Mouse (Mus musculus) layer of hippocampus, adult 9-10 months (tissue): ENCODE results near the gene Gfpt1.
"Not testable (repeated sequence)": the region's sequence is repeated elsewhere in the genome, so short reads cannot be mapped to it uniquely, and the experiment has no call there.

Experiments used
- DNase-seq: peaks from one replicate; pipeline ENCODE4 v3.0.0; 2022; ENCODE audit warnings: low spot score

Gene Gfpt1

DNA sequence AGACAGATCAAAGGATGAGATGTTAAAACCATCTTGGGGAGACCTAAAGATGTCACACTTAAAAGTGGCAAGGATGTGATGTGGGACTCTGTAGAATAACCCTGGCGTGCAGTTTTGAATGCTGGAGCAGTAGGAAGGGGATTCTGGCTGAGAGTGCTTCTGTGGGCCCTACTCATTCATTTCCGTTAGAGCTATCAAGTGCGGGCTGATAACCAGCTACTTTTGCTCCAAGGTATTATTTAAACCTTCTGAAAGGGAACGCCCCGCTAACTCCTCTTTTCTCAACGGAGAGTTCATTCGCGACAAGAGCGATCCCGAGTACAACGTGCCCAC, 676 bp upstream of the Gfpt1 start:
- no peak for DNase-seq

DNA sequence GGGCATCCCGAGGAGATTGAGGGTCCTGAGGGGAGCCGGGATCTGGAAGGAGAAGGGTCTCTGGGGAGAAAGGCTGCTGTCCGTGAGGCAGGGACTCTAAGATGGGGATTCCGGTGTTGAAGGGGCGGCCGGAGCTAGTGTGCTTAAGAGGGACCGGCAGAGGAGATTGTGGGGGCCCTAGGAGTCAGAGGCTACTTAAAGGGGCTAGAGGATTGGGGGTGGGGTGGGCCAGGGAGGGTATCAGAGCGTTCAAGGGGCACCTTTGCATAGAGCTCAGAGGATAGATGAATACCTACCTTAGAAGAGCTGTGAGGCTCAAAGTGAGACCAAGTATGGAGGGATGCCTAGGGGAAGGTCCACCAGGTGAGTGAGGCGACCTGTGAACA, 478 bp downstream of the Gfpt1 start:
- no peak for DNase-seq

DNA sequence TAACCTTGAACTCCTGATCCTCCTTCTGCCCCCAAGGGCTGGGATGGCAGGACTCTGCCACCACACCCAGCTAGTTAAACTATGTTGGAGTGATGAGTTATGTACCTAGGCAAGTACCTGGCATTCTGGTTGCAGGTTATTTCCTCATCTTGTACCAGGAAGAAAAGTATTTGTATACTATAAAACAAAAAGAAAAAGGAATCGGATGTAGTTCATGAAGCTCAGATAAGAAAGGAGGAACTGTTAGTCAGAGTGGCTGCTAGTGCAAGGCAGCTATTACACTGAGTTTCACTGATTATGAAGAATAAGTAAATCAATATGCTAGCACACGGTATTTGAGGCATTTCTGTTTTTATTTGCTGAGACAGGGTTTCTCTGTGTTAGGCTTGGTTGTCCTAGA, 2.2 kb downstream of the Gfpt1 start:
- DNase-seq = no peak

DNA sequence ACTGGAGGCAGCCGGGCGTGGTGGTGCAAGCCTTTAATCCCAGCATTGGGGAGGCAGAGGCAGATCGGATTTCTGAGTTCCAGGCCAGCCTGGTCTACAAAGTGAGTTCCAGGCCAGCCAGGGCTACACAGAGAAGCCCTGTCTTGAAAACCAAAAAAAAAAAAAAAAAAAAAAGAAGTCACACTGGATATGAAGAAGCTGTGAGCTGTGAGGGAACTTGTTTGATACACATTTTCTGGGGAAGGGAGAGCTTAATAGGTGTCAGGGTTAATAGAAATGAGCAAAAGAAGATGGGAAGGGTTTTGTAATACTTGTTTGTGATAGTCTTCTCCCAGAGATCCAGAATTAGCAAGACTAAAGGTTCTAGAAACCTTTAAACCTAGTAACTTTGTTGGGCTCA, 2.9 kb downstream of the Gfpt1 start:
- DNase-seq = no peak

DNA sequence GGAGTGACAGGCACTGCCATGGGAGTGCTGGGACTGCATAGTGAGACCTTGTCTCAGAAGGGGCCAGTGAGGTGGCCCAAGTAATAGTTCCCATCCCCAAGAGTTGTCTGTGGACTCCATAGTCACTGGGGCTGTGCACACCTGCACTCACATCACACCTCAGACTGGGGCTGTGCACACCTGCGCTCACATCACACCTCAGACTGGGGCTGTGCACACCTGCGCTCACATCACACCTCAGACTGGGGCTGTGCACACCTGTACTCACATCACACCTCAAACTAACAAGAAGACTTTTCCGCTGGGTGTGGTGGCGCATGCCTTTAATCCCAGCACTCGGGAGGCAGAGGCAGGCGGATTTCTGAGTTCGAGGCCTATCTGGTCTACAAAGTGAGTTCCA, 6.1 kb downstream of the Gfpt1 start:
- DNase-seq = not testable (repeated sequence)

DNA sequence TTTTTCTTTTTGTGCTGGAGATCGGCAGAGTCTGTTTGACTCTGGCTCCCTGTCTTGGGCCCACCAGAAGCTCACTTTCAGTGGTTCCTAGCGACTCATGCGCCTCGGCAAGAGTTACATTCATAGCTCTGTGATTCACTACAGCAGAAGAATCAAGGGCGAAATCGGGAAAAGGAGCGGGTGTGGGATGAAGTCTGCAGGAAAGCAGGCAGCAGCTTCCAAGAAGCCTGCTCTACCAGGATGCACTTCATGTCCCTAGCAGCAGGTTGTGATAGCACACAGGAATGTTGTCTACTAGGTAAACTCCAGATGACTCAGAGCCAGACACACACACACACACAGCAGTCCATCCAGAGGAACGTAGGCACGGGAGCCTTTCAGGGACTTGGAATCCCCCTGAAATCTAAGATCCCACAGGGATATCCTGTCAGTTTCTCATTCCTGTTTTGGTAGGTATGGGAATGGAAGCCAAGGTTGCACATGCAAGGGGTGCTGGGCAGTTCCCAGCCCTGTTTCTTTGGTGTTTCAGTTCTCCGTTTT, 9.3 kb downstream of the Gfpt1 start:
- DNase-seq = no peak

DNA sequence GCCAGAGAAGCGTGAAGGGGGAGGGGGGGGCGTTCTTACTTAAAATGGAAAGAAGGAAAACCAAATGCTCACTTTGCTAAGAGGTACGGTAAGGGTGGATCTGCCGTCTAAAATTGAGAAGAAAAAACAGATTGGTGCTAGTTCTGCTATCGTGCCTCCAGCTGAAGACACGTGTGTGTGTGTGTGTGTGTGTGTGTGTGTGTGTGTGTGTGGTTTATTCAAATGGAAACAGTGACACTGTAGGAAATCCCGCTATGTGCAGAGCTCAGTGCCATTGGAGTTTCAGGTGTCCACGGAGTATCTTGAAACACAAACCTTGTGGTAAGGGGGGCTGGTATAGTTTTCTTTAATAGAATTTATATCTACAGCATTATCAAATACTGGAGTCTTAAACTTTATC, 11.5 kb downstream of the Gfpt1 start:
- DNase-seq = no peak

DNA sequence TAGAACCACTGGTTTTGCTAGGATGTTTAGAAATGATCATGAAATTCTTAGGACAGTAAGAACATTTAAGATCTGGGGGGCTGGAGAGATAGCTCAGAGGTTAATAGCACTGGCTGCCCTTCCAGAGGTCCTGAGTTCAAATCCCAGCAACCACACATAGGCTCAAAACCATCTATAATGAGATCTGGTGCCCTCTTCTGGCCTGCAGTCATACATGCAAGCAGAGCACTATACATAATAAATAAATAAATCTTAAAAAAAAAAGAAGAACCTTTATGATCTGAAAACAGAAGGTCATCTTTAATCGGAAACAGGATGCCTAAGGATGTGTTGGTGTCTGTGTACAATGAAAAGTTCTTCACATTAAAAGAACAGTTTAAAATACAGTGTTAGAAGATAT, 17.1 kb downstream of the Gfpt1 start:
- no peak for DNase-seq

DNA sequence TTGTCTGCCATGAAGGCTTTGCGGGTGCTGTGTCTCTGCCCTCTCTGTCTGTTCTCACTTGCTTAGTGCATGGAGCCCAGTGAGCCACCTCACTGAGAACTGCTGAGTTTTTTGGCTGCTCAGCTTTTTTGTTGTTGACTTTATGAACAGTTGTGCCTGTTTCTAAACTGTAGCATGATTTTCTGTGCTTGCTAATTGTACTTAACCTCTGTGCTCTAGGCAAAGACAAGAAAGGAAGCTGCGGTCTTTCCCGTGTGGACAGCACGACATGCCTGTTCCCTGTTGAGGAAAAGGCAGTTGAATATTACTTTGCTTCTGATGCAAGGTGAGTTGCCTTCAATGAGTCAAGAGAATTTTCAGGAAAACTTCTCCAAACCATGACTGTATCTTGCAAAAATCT, 20.9 kb downstream of the Gfpt1 start:
- DNase-seq = no peak

DNA sequence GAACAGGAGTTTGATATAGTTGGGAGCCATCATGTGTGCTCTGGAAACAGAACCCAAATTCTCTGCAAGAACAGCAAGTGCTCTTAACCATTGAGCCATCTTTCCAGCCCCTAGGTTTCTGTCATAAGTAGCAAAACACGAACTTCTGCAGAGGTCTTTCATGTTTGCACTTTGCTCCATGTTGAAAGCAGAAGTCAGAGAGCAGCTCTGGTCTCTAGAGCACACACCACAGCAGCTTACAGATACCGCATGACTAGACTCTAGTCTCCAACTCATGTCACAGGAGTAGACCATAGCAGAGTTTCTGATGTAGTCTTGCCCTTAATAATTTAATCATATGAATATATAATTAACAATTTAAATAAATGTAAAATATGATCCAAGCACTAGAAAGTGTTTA, 25.6 kb downstream of the Gfpt1 start:
- no peak for DNase-seq

DNA sequence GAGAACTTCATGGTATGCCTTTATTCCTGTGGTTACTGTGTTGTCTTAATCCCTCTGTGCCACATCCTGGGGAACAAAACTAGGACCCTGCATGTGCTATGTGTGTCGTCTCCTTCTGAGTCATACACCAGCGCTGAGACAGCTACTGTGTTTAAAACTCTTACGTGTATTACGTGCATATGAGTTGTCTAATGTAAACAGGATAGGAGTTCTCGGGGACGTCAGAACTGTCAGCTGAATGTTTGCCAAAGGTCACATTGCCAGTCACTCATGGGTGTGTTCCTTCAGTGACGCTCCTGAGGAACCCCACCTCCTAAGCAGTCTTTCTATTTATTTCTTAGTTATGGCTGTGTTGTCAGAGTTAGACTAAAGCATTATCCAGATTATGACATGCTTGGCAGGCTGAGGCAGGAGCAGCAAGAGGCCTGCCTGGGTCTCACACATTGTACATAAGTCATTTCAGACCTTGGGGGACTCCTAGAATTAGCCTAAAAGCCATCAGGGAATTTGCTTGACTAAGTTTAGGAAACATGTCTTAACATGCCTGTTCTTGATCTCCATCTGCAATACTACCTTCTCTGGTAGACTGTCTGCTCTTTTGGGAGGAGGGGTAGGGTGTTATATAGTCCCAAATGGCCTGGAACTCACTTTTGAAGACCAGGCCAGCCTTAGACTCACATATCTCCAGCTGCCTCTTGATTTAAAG, 26.7 kb downstream of the Gfpt1 start:
- DNase-seq = no peak

DNA sequence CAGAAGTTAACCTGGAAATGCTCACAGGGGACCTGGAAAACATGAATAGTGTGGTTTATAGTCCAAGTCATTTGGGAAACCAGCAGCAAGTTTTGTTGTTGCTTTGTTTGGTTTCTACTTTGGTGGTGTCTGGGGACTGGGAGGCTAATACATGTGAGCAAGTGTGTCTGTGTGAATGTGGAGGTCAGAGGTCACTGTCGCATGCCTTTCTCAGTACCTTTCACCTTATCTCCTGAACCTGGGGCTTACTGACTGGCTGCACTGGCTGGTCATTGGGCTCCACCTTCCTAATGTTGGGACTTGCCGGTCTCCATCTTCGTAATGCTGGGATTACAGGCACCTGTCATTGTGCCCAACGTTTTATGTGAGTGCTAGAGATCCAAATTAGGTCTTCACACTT, 28.0 kb downstream of the Gfpt1 start:
- DNase-seq = no peak

DNA sequence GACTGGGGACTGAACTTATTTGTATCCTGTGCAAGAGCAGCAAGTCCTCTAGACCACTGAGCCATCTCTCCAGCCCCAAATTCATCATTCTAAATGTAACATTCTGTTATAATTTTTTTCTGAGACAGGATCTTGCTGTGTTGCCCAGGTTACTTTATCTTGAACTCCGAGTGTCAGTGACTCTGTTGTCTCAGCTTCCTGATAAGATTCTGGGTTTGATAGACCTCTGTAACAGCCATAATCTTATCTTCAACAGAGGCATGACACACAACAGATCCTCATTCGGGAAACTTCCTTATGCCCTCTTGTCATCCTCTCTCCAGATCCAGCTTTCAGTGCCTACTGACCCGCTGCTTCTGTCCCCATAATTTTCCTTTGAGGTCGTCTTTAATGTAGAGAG, 30.1 kb downstream of the Gfpt1 start:
- no peak for DNase-seq

DNA sequence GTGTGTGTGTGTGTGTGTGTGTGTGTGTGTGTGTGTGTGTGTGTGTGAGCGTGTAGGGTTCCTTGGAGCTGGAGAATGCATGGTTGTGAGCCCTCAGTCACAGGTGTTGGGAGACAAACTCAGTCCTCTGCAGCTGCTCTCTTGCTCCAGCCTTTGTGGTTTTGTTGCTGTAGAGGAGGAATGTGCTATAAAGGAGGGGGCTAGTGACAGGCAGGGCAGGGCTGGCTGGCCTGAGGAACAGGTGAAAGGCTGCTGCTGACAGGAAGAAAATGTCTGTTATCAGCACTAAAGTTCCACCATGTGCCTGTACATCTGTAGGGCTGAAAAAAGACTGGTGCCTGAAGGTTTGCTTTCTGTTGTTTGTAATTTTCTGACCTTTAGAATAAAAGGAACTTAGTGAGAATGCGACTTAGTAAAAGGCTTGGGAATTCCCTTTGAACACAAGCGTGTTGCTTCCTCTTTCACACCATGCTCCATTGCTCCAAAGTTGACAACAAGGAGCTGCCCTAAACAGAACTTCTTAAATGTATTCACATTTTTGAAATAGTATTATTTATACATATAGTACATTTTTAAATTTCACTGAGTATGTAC, 32.5 kb downstream of the Gfpt1 start:
- DNase-seq = no peak

DNA sequence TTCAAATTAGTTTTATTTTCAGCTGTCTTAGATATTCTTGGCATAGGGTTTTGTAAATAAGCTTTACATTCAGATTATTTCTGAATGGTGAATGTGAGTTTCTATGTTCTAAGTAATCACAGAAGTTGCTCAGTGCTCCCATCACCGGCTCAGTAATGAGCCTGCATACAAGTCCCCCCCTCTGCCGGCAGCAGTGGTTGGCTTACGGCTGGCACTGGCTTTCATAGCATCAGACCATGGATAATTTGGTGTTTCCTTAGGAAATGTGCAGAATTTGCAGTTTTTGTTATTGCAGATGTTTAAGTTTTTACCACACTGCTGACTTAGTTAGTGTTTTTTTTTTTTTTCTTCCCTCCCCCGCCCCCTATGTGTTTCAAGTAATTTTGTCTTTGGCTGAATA, 36.8 kb downstream of the Gfpt1 start:
- DNase-seq = no peak

DNA sequence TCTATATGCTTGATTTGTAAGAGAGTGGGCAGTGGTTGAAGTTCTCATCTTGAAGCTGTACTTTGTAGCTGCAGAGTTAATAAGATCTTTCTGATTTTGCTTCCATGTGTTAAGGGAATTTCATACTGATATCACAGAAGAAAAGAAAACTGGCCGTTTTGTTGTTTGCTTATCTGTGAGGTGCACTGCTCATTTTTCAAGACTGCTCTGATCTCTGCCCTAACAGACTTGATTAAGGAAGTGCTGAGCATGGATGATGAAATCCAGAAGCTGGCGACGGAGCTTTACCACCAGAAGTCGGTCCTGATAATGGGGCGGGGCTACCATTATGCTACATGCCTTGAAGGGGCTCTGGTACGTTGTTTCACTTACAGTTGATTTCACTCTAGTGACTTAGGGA, 42.4 kb downstream of the Gfpt1 start:
- DNase-seq = no peak

DNA sequence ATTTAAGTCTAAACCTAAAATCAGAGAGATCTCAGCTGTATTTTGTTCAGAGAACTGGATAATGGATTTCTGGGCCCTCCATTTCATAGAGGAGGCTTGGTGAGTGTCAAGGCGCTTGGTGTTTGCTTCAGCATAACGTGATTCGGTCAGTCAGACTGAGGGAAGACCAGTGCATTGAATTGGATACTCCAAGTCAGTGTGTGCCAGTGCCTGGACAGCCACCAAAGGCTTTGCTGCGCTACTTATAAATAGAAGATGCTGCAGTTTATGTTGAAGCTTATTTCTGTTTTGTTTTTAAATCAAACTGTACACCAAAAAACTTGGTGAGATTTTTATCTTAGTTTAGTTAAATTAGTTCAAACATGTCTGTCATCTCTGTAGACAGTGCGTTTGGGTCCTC, 45.7 kb downstream of the Gfpt1 start:
- DNase-seq = no peak

DNA sequence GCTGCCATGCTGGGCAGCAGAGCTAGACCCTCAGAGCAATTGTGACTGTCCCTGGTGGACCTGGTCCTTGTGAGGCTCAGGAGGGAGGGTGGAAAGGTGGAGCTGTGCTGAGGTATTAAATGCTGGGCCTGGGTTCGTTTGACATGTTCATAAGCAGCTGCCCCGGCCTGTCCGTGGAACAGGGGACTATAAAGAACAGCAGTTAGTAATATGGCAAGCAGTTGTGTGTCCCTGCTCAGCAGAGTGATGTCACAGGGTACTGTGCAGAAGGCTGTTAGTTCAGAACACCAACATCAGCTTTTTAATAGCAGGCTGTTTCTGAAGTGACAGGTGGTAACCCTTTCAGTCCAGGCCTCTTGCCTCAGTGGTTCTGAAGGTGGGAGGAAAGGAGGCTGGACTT, 48.2 kb downstream of the Gfpt1 start:
- no peak for DNase-seq

DNA sequence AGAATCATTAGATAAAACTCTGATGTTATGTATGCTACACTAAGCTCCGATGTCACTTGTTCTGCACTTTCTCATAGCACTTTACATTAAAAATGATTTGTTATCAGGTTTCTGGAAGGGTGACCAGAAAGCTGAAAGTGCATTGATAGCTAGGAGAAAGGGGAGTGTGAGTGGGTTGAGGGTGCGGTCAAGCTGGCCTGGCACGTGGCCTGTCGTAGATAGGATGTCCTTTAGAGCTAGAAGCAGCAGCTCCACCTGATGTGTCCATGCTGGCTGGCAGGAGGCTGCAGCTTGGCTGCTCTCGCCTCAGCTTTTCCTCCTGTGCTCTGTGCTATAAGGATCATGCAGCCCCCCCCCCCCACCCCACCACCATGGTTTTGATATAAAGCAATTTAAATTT, 49.8 kb downstream of the Gfpt1 start:
- no peak for DNase-seq

DNA sequence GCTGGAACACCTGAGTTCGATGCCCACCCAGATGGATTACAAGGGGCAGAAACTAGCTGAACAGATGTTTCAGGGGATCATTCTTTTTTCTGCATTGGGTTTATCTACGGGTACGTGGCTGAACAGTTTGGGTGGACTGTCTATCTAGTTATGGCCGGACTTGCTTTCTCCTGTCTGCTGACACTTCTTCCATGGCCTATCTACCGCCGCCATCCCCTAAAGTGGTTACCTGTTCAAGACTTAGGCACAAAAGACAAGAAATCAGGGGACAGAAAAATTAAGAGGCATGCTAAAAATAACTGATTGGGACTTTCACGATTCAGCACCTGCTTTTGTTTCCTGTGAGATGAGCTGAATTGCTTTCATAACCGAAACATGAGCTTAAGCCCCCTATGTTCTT, 51.0 kb downstream of the Gfpt1 start:
- DNase-seq = not testable (repeated sequence)

DNA sequence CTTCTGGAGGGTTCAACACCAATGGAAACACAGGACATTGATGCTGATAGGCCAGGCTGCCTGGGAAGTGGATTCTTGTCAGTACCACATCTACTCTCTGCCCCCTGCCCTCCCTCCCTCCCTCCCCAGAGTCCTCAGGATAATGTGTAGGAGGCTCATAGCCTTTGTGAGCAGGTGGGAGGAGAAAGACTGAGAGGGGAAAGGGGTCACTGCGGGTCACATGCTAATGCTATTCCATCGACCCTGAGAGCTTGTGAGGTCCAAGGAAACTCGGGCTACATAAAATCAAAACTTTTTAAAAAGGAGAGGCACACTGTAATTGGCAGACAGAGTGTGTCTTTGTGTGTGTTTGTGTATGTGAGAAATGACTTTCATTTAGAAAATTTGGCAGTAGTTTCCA, 56.6 kb downstream of the Gfpt1 start:
- DNase-seq = no peak

DNA sequence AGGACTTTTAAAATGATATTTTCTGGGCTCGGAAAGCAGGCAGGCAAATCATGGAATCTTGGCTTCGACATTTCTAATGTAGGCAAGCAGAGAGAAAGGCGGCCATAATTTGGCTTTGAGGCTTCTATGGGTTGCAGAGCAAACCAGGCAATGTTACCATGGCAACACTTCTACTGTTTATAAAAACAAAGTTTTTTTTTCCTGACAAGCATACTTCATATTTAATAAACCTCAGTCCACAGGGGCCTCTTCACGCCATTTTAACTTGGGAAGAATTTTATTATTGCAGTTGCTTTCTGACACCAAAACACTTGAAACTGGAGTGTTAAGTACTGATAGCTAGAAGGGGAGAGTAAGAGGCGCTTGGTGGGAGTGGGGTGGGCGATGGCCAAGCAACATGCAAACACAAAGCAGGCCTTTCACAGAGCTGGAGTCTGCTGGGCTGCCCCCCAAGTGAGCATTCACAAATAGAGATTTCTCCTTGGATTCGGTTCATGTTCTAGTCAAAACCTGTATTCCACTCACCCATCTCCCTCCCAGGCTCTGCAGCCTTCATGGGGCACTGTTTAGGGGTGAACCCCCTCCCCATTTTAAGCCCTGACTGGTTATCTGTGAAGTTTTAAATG, 57.1 kb downstream of the Gfpt1 start:
- no peak for DNase-seq

DNA sequence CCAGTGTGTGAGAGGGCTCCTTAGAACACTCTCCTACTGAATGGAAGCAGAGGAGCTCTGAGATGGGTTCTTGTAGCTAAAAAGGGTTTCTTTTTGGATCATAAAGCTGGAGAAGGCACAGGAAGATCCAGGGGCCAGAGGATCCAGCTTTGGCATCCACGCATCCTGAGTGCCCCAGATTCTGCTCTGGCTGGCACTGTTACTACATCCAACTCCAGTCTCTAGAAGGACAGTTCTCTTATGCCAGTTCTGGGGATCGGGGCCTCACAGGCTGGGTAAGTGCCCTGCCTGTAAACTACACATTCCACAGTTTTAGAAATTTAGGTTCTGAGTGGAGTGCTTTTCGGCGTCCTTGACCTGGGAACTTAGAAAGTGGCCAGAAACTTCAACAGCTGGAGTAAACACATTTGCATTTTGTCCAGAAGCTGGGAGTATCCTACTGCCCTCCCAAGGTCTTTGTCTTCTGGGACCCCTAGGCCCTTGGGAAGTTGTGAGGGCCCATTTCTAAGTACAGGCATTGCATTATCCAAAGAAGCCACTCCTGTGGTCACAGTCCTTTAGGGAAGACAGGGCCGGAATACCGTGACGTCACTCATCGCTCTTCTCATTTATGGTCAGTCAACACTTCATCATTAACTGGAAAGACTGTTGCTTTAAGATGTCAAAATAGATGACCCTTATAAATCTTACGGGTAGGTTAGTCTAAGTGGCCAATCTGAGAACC, 57.8 kb downstream of the Gfpt1 start:
- no peak for DNase-seq
